Mouse (Mus musculus): ENCODE results near the gene Copz1. TPM values are rescaled to one million over a fixed set of nuclear protein-coding genes. Genes with fewer than 3 reads are reported as not detected.

Copz1 gene
- polyA plus RNA-seq, 1 experiment from 2014 or later, result 265 TPM

- peak; percentile 70 for ATAC-seq (replicated peaks; ENCODE audit: low FRiP score)
- peak overlapping the region; percentile 60 for H3K9ac ChIP-seq (ENCODE audit: low read length)
- H3K4me2 ChIP-seq (ENCODE audit: low read depth, low read length, severe bottlenecking), result peak overlapping the region; percentile 56
- DNase-seq (ENCODE audit: low spot score), result peak; percentile 85
- H3K27me3 ChIP-seq (ENCODE audit: control insufficient read depth, insufficient read depth, low read length), result no peaks in the 10 kb centered on the region
- 1% methylated on average over 18 of the region's 18 CpGs for WGBS
- peak overlapping the region; percentile 7 for H3K4me3 ChIP-seq (ENCODE audit: low read depth, low read length)
- H3K36me3 ChIP-seq (ENCODE audit: control insufficient read depth, insufficient read depth, low read length), result no peaks in the 10 kb centered on the region
- no peaks in the 10 kb centered on the region for H3K9me3 ChIP-seq (ENCODE audit: control insufficient read depth, low read length)
- peak overlapping the region; percentile 99 for H3K27ac ChIP-seq (ENCODE audit: low read depth, low read length)
- H3K4me1 ChIP-seq (replicated peaks; ENCODE audit: control insufficient read depth, insufficient read depth, low read length), result peaks cover 71% of the 10 kb centered on the region
Measured at GRCm38 (mm10) chr15:103300067-103300471, 27.6 kb downstream of the Copz1 start.

GRCm38 (mm10) chr15:103300560-103300959 lies 28.0 kb downstream of the Copz1 start:
- H3K27ac ChIP-seq (ENCODE audit: low read depth, low read length), result peak overlapping the region; percentile 99
- peak overlapping the region; percentile 56 for H3K4me2 ChIP-seq (ENCODE audit: low read depth, low read length, severe bottlenecking)
- H3K4me1 ChIP-seq (replicated peaks; ENCODE audit: control insufficient read depth, insufficient read depth, low read length), result peaks cover 69% of the 10 kb centered on the region
- WGBS, result 4% methylated on average over 2 of the region's 2 CpGs
- no peak overlapping the region for H3K4me3 ChIP-seq (ENCODE audit: low read depth, low read length)
- no peaks in the 10 kb centered on the region for H3K9me3 ChIP-seq (ENCODE audit: control insufficient read depth, low read length)
- ATAC-seq (replicated peaks; ENCODE audit: low FRiP score), result no peak; the same call in 1 of the 2 replicates
- H3K27me3 ChIP-seq (ENCODE audit: control insufficient read depth, insufficient read depth, low read length), result no peaks in the 10 kb centered on the region
- H3K36me3 ChIP-seq (ENCODE audit: control insufficient read depth, insufficient read depth, low read length), result no peaks in the 10 kb centered on the region
- no peak for DNase-seq (ENCODE audit: low spot score)
- H3K9ac ChIP-seq (ENCODE audit: low read length), result peak overlapping the region; percentile 60

- H3K4me3 ChIP-seq (ENCODE audit: low read depth, low read length), result no peak overlapping the region
- ATAC-seq (replicated peaks; ENCODE audit: low FRiP score) (no peak), DNase-seq (ENCODE audit: low spot score) (no peak)
- peak overlapping the region; percentile 56; the same call in 1 of the 2 replicates for H3K4me2 ChIP-seq (ENCODE audit: low read depth, low read length, severe bottlenecking)
- H3K36me3 ChIP-seq (ENCODE audit: control insufficient read depth, insufficient read depth, low read length), result no peaks in the 10 kb centered on the region
- peaks cover 69% of the 10 kb centered on the region for H3K4me1 ChIP-seq (replicated peaks; ENCODE audit: control insufficient read depth, insufficient read depth, low read length)
- 15% methylated on average over 2 of the region's 2 CpGs for WGBS
- no peaks in the 10 kb centered on the region for H3K27me3 ChIP-seq (ENCODE audit: control insufficient read depth, insufficient read depth, low read length)
- no peaks in the 10 kb centered on the region for H3K9me3 ChIP-seq (ENCODE audit: control insufficient read depth, low read length)
- peak overlapping the region; percentile 60 for H3K9ac ChIP-seq (ENCODE audit: low read length)
- peak overlapping the region; percentile 99 for H3K27ac ChIP-seq (ENCODE audit: low read depth, low read length)
Measured at GRCm38 (mm10) chr15:103301046-103301445, 28.5 kb downstream of the Copz1 start.

GRCm38 (mm10) chr15:103301547-103302340 lies 29.2 kb downstream of the Copz1 start:
- 25% methylated on average over 5 of the region's 5 CpGs for WGBS
- DNase-seq (ENCODE audit: low spot score) (no peak), ATAC-seq (replicated peaks; ENCODE audit: low FRiP score) (no peak)
- Histone ChIP-seq H3K36me3 (ENCODE audit: control insufficient read depth, insufficient read depth, low read length) (no peaks in the 10 kb centered on the region), H3K27me3 (ENCODE audit: control insufficient read depth, insufficient read depth, low read length) (no peaks in the 10 kb centered on the region), H3K27ac (ENCODE audit: low read depth, low read length) (peak overlapping the region; percentile 99), H3K4me1 (replicated peaks; ENCODE audit: control insufficient read depth, insufficient read depth, low read length) (peaks cover 71% of the 10 kb centered on the region), H3K9me3 (ENCODE audit: control insufficient read depth, low read length) (no peaks in the 10 kb centered on the region), H3K4me3 (ENCODE audit: low read depth, low read length) (no peak overlapping the region), H3K4me2 (ENCODE audit: low read depth, low read length, severe bottlenecking) (peak overlapping the region; percentile 9; the same call in 1 of the 2 replicates), H3K9ac (ENCODE audit: low read length) (peak overlapping the region; percentile 45)

GRCm38 (mm10) chr15:103302341-103303021 lies 30.0 kb downstream of the Copz1 start:
- no peaks in the 10 kb centered on the region for H3K27me3 ChIP-seq (ENCODE audit: control insufficient read depth, insufficient read depth, low read length)
- DNase-seq (ENCODE audit: low spot score), result no peak
- H3K27ac ChIP-seq (ENCODE audit: low read depth, low read length), result peak overlapping the region; percentile 99
- peak overlapping the region; percentile 45; the same call in 1 of the 2 replicates for H3K9ac ChIP-seq (ENCODE audit: low read length)
- peaks cover 72% of the 10 kb centered on the region for H3K4me1 ChIP-seq (replicated peaks; ENCODE audit: control insufficient read depth, insufficient read depth, low read length)
- 43% methylated on average over 6 of the region's 6 CpGs for WGBS
- H3K4me3 ChIP-seq (ENCODE audit: low read depth, low read length), result no peak overlapping the region
- ATAC-seq (replicated peaks; ENCODE audit: low FRiP score), result no peak
- no peaks in the 10 kb centered on the region for H3K9me3 ChIP-seq (ENCODE audit: control insufficient read depth, low read length)
- no peak overlapping the region for H3K4me2 ChIP-seq (ENCODE audit: low read depth, low read length, severe bottlenecking)
- H3K36me3 ChIP-seq (ENCODE audit: control insufficient read depth, insufficient read depth, low read length), result no peaks in the 10 kb centered on the region

GRCm38 (mm10) chr15:103303916-103304615 lies 31.6 kb downstream of the Copz1 start:
- Histone ChIP-seq H3K4me2 (ENCODE audit: low read depth, low read length, severe bottlenecking) (peak overlapping the region; percentile 76), H3K9me3 (ENCODE audit: control insufficient read depth, low read length) (no peaks in the 10 kb centered on the region), H3K4me1 (replicated peaks; ENCODE audit: control insufficient read depth, insufficient read depth, low read length) (peaks cover 68% of the 10 kb centered on the region), H3K27me3 (ENCODE audit: control insufficient read depth, insufficient read depth, low read length) (peaks cover under 1% of the 10 kb centered on the region; the same call in 1 of the 2 replicates), H3K9ac (ENCODE audit: low read length) (peak overlapping the region; percentile 58), H3K27ac (ENCODE audit: low read depth, low read length) (peak overlapping the region; percentile 87), H3K36me3 (ENCODE audit: control insufficient read depth, insufficient read depth, low read length) (no peaks in the 10 kb centered on the region), H3K4me3 (ENCODE audit: low read depth, low read length) (peak overlapping the region; percentile 26)
- ATAC-seq (replicated peaks; ENCODE audit: low FRiP score), result no peak
- WGBS, result 11% methylated on average over 8 of the region's 8 CpGs
- no peak for DNase-seq (ENCODE audit: low spot score)

- Histone ChIP-seq H3K4me2 (ENCODE audit: low read depth, low read length, severe bottlenecking) (peak overlapping the region; percentile 76), H3K36me3 (ENCODE audit: control insufficient read depth, insufficient read depth, low read length) (no peaks in the 10 kb centered on the region), H3K4me1 (replicated peaks; ENCODE audit: control insufficient read depth, insufficient read depth, low read length) (peaks cover 63% of the 10 kb centered on the region), H3K27me3 (ENCODE audit: control insufficient read depth, insufficient read depth, low read length) (peaks cover 3% of the 10 kb centered on the region; the same call in 1 of the 2 replicates), H3K27ac (ENCODE audit: low read depth, low read length) (peak overlapping the region; percentile 87), H3K9ac (ENCODE audit: low read length) (peak overlapping the region; percentile 58), H3K9me3 (ENCODE audit: control insufficient read depth, low read length) (no peaks in the 10 kb centered on the region), H3K4me3 (ENCODE audit: low read depth, low read length) (peak overlapping the region; percentile 26)
- WGBS, result under 1% methylated on average over 9 of the region's 9 CpGs
- DNase-seq (ENCODE audit: low spot score) (peak; percentile 65), ATAC-seq (replicated peaks; ENCODE audit: low FRiP score) (peak; percentile 1)
Measured at GRCm38 (mm10) chr15:103304616-103304969, 32.1 kb downstream of the Copz1 start.

- no peaks in the 10 kb centered on the region for H3K36me3 ChIP-seq (ENCODE audit: control insufficient read depth, insufficient read depth, low read length)
- ATAC-seq (replicated peaks; ENCODE audit: low FRiP score), result peak; percentile 96
- H3K9ac ChIP-seq (ENCODE audit: low read length), result peak overlapping the region; percentile 82
- peak overlapping the region; percentile 31 for H3K4me3 ChIP-seq (ENCODE audit: low read depth, low read length)
- H3K9me3 ChIP-seq (ENCODE audit: control insufficient read depth, low read length), result no peaks in the 10 kb centered on the region
- H3K4me2 ChIP-seq (ENCODE audit: low read depth, low read length, severe bottlenecking), result peak overlapping the region; percentile 76
- WGBS, result under 1% methylated on average over 71 of the region's 71 CpGs
- peak overlapping the region; percentile 92 for H3K27ac ChIP-seq (ENCODE audit: low read depth, low read length)
- peaks cover 59% of the 10 kb centered on the region for H3K4me1 ChIP-seq (replicated peaks; ENCODE audit: control insufficient read depth, insufficient read depth, low read length)
- DNase-seq (ENCODE audit: low spot score), result peak; percentile 100
- peaks cover 3% of the 10 kb centered on the region; the same call in 1 of the 2 replicates for H3K27me3 ChIP-seq (ENCODE audit: control insufficient read depth, insufficient read depth, low read length)
Measured at GRCm38 (mm10) chr15:103305070-103305678, 32.7 kb downstream of the Copz1 start.
